Mouse (Mus musculus): ENCODE data around the gene Mcl1. TPM values are rescaled to one million over a fixed set of nuclear protein-coding genes. Genes with fewer than 3 reads are reported as not detected.

Mcl1 gene
- polyA plus RNA-seq, 1 experiment, result 31.9 TPM

DNA sequence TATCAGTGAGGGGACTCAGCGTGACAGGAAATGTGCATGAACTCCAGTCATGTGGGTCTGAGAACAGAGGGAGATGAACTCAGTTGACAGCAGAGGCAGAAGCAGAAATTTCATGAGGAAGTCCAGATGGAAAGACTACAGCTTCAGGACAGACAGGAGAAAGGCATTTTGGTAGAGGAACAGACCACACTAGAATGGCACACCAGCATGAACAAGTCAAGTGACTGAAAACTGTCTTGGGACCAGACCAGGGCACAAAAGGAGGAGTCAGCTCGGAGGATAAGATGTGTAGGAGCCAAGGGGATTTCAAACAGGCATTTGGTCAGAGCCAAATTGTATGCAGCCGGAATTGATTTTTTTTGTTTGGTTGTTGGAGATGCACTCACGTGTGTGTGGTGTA, 23.0 kb upstream of the Mcl1 start:
- TF ChIP-seq CTCF (conservative IDR thresholded peaks at IDR 0.05; ENCODE audit: insufficient read depth, insufficient read length, low read depth, low read length) (no peak), POLR2A (IDR thresholded peaks at IDR 0.05; ENCODE audit: low read depth, low read length) (no peak)
- Histone ChIP-seq H3K27me3 (replicated peaks; ENCODE audit: control insufficient read depth, insufficient read depth, low read length) (no peaks in the 10 kb centered on the region), H3K27ac (ENCODE audit: insufficient read depth, low read depth, low read length) (peak overlapping the region; percentile 90), H3K4me1 (ENCODE audit: control insufficient read depth, insufficient read depth, low read length) (peaks cover 7% of the 10 kb centered on the region; the same call in 1 of the 2 replicates), H3K4me3 (ENCODE audit: insufficient read depth, low read depth, low read length) (no peak overlapping the region), H3K36me3 (ENCODE audit: control insufficient read depth, insufficient read depth, low read length) (peaks cover 1% of the 10 kb centered on the region; the same call in 1 of the 2 replicates)
- DNase-seq, result peak; percentile 39
- 52% methylated on average over 4 of the region's 4 CpGs for WGBS

DNA sequence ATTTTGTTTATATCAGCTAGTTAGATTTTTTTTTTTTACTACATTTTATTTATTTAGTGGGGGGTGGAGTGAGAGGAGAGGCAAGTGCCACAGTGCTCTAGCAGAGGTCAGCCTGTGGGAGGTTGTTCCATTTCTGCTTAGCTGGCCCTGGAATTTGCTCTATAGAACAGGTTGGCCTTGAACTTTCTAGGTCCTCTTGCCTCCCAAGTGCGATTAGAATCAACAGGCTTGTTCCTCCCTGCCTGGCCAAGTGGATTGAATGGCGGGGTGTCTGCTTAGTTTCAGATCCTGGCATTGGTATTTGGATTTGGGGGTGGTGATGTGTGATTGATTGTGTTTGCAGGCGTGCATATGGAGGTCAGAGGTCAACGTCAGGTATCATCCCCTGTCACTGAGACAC, 22.5 kb upstream of the Mcl1 start:
- peak; percentile 54 for DNase-seq
- no peak overlapping the region for H3K4me3 ChIP-seq (ENCODE audit: insufficient read depth, low read depth, low read length)
- H3K4me1 ChIP-seq (ENCODE audit: control insufficient read depth, insufficient read depth, low read length), result peaks cover 7% of the 10 kb centered on the region; the same call in 1 of the 2 replicates
- WGBS, result 45% methylated on average over 4 of the region's 4 CpGs
- no peak for TF ChIP-seq POLR2A (IDR thresholded peaks at IDR 0.05; ENCODE audit: low read depth, low read length)
- H3K27ac ChIP-seq (ENCODE audit: insufficient read depth, low read depth, low read length), result peak overlapping the region; percentile 90
- H3K27me3 ChIP-seq (replicated peaks; ENCODE audit: control insufficient read depth, insufficient read depth, low read length), result no peaks in the 10 kb centered on the region
- H3K36me3 ChIP-seq (ENCODE audit: control insufficient read depth, insufficient read depth, low read length), result peaks cover 1% of the 10 kb centered on the region; the same call in 1 of the 2 replicates

DNA sequence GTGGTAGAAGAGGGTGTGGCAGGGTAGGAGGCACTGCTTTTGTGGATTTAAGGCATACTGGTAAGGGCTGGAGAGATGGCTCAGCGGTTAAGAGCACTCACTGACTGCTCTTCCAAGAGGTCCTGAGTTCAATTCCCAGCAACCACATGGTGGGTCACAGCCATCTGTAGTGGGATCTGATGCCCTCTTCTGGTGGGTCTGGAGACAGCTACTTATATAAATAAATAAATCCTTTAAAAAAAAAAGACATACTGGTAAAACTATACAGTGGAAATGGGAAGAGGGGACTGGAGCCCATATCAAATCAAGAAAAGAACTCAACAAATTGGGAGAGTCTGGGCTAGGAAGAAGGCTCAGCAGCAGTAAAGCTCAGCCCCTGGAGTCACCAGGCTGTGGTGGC, 18.9 kb upstream of the Mcl1 start:
- H3K4me1 ChIP-seq (ENCODE audit: control insufficient read depth, insufficient read depth, low read length), result peaks cover 7% of the 10 kb centered on the region; the same call in 1 of the 2 replicates
- TF ChIP-seq CTCF (conservative IDR thresholded peaks at IDR 0.05; ENCODE audit: insufficient read depth, insufficient read length, low read depth, low read length) (peak; percentile 22; the same call in 1 of the 2 replicates), POLR2A (IDR thresholded peaks at IDR 0.05; ENCODE audit: low read depth, low read length) (no peak)
- no peak overlapping the region for H3K27ac ChIP-seq (ENCODE audit: insufficient read depth, low read depth, low read length)
- no peak overlapping the region for H3K4me3 ChIP-seq (ENCODE audit: insufficient read depth, low read depth, low read length)
- WGBS, result 95% methylated on average over 1 of the region's 1 CpGs
- no peaks in the 10 kb centered on the region for H3K27me3 ChIP-seq (replicated peaks; ENCODE audit: control insufficient read depth, insufficient read depth, low read length)
- DNase-seq, result no peak
- H3K36me3 ChIP-seq (ENCODE audit: control insufficient read depth, insufficient read depth, low read length), result peaks cover under 1% of the 10 kb centered on the region; the same call in 1 of the 2 replicates

DNA sequence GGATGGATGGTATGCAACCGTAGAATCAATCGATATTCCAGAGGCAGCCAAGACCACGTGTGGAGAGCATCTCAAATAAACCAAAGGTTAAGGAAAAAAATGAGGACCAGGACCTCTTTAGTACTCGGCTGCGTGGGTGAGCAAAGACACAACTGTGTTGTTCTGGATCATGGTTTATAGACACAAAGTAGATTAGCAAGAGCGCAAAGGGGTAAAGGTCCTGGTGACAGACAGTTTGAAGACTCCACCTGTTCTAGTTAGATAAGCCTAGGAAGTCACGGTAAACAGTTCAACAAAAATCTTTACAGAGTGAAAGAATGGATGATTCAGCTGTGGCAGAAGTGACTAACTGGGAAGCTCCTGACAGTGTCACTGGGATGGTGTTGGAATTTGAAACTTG, 15.5 kb upstream of the Mcl1 start:
- no peaks in the 10 kb centered on the region for H3K36me3 ChIP-seq (ENCODE audit: control insufficient read depth, insufficient read depth, low read length)
- H3K27ac ChIP-seq (ENCODE audit: insufficient read depth, low read depth, low read length), result no peak overlapping the region
- no peak for DNase-seq
- H3K27me3 ChIP-seq (replicated peaks; ENCODE audit: control insufficient read depth, insufficient read depth, low read length), result no peaks in the 10 kb centered on the region
- no peaks in the 10 kb centered on the region for H3K4me1 ChIP-seq (ENCODE audit: control insufficient read depth, insufficient read depth, low read length)
- H3K4me3 ChIP-seq (ENCODE audit: insufficient read depth, low read depth, low read length), result no peak overlapping the region
- TF ChIP-seq CTCF (conservative IDR thresholded peaks at IDR 0.05; ENCODE audit: insufficient read depth, insufficient read length, low read depth, low read length), result no peak
- no peak for TF ChIP-seq POLR2A (IDR thresholded peaks at IDR 0.05; ENCODE audit: low read depth, low read length)
- 68% methylated on average over 7 of the region's 7 CpGs for WGBS

DNA sequence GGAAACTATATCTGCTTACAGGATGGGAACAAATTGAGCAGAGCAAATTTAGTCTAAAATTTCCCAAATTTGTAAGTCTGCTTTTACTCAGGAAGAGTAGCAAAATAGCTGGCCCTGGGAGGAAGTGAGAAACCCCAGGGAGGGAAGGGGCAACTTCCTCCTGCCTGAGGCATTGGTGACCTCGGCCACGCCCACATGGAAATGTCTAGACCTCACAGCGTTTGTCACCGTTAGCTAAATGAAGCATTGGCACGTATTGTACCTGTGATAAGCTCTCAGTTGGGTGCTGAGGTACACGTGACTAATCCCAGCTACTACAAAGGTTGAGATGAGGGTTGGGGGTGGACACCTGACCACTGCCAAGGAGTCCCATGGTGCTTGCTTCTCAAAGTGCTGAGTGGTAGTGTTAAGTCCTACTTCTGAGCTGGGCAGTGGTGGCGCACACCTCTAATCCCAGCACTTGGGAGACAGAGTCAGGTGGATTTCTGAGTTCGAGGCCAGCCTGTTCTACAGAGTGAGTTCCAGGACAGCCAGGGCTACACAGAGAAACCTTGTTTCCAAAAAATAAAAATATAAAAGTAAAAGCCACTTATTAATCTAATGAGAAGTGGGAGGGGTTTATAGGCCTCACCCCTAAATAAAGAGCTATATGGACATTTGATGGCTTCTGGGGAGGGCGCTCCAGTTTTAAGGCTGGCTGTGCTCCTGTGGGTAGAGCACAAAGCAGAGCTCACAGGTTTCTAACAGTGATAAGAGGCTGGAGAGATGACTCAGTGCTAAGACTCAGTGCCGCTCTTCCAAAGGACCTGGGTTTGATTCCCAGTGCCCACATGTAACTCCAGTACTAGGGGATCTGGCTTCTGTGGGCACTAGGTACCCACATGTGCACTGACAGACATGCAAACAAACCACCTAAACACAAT, 13.0 kb upstream of the Mcl1 start:
- Histone ChIP-seq H3K4me3 (ENCODE audit: insufficient read depth, low read depth, low read length) (no peak overlapping the region), H3K27me3 (replicated peaks; ENCODE audit: control insufficient read depth, insufficient read depth, low read length) (no peaks in the 10 kb centered on the region), H3K36me3 (ENCODE audit: control insufficient read depth, insufficient read depth, low read length) (no peaks in the 10 kb centered on the region), H3K27ac (ENCODE audit: insufficient read depth, low read depth, low read length) (peak overlapping the region; percentile 25), H3K4me1 (ENCODE audit: control insufficient read depth, insufficient read depth, low read length) (no peaks in the 10 kb centered on the region)
- DNase-seq, result peak; percentile 65
- 62% methylated on average over 10 of the region's 10 CpGs for WGBS
- TF ChIP-seq CTCF (conservative IDR thresholded peaks at IDR 0.05; ENCODE audit: insufficient read depth, insufficient read length, low read depth, low read length) (no peak), POLR2A (IDR thresholded peaks at IDR 0.05; ENCODE audit: low read depth, low read length) (no peak)

DNA sequence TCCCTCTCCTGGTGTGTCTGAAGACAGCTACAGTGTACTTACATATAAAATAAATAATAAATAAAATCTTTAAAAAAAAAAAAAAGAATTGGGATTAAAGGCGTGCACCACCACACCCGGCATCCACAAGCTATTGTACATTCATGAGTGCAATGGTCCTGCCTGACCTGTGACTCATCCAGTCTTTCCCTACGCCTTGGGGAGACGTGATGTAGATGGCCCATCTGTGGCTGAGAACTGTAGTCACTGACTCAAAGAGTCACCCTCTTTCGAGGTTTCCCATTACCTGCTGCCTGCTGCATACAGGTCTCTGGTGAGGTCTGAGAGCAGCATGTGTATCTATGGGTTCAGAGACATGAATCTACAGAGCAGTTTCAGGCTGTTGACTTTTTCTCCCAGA, 10.6 kb upstream of the Mcl1 start:
- H3K4me1 ChIP-seq (ENCODE audit: control insufficient read depth, insufficient read depth, low read length), result peaks cover 10% of the 10 kb centered on the region; the same call in 1 of the 2 replicates
- no peak for TF ChIP-seq POLR2A (IDR thresholded peaks at IDR 0.05; ENCODE audit: low read depth, low read length)
- TF ChIP-seq CTCF (conservative IDR thresholded peaks at IDR 0.05; ENCODE audit: insufficient read depth, insufficient read length, low read depth, low read length), result no peak
- H3K36me3 ChIP-seq (ENCODE audit: control insufficient read depth, insufficient read depth, low read length), result no peaks in the 10 kb centered on the region
- no peaks in the 10 kb centered on the region for H3K27me3 ChIP-seq (replicated peaks; ENCODE audit: control insufficient read depth, insufficient read depth, low read length)
- 89% methylated on average over 5 of the region's 5 CpGs for WGBS
- DNase-seq, result no peak
- no peak overlapping the region for H3K27ac ChIP-seq (ENCODE audit: insufficient read depth, low read depth, low read length)
- no peak overlapping the region for H3K4me3 ChIP-seq (ENCODE audit: insufficient read depth, low read depth, low read length)

DNA sequence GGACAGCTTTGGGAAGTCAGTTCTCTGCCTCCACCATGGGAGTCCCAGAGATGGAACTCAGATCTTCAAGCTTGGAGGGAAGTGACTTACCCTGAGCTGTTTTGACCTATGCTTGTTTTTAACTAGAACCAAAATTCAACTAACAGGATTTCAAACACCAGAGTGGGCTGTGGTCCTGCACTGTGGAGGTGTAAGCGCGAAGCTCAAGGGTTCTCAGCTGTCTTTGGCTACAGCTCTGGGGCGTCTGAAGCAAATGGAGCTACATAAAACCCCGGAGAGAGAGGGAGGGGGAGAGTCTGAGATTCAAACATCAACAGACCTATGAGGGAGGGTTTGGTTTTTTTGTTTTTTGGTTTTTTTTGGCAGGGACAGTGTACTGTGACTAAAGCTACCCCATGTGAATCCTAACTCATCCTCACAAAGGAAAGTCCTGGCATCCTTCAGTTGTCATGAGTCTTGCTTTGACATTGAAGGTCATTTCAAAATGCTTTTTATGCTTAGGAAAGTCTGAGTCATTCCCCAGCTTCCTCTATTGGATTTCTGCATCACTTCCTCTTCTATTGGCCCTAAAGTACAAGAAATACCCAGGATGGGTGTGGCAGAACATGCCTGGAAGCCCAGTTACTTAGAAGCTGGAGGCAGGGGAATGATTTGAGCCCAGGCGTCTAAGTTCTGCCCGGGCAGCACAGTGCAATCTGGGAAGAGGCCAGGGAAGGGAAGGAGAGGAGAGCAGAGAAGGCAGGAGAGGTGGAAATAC, 8.1 kb upstream of the Mcl1 start:
- DNase-seq, result peak; percentile 83
- H3K27ac ChIP-seq (ENCODE audit: insufficient read depth, low read depth, low read length), result peak overlapping the region; percentile 97
- WGBS, result 41% methylated on average over 6 of the region's 6 CpGs
- no peaks in the 10 kb centered on the region for H3K27me3 ChIP-seq (replicated peaks; ENCODE audit: control insufficient read depth, insufficient read depth, low read length)
- TF ChIP-seq POLR2A (IDR thresholded peaks at IDR 0.05; ENCODE audit: low read depth, low read length), result no peak
- TF ChIP-seq CTCF (conservative IDR thresholded peaks at IDR 0.05; ENCODE audit: insufficient read depth, insufficient read length, low read depth, low read length), result no peak
- H3K36me3 ChIP-seq (ENCODE audit: control insufficient read depth, insufficient read depth, low read length), result no peaks in the 10 kb centered on the region
- H3K4me3 ChIP-seq (ENCODE audit: insufficient read depth, low read depth, low read length), result no peak overlapping the region
- peaks cover 13% of the 10 kb centered on the region; the same call in 1 of the 2 replicates for H3K4me1 ChIP-seq (ENCODE audit: control insufficient read depth, insufficient read depth, low read length)
